Mouse (Mus musculus) ES-Bruce4 (cell line): ENCODE data around the gene Vapa. TPM values are rescaled to one million over a fixed set of nuclear protein-coding genes. Genes with fewer than 3 reads are reported as not detected.
"Not testable (repeated sequence)": the region's sequence is repeated elsewhere in the genome, so short reads cannot be mapped to it uniquely, and the experiment has no call there.

ENCODE experiments used
- H3K27ac ChIP-seq: 2 replicates; pipeline ENCODE4 v1.5.1; 2012; ENCODE audit warnings: low read length, inconsistent platforms; ENCODE audit not compliant: insufficient read depth
- H3K27me3 ChIP-seq: 2 replicates; pipeline ENCODE4 v1.6.1; 2012; ENCODE audit warnings: mild to moderate bottlenecking, low read length, inconsistent platforms; ENCODE audit not compliant: control insufficient read depth, poor library complexity, insufficient read depth, severe bottlenecking
- H3K36me3 ChIP-seq: 2 replicates; pipeline ENCODE4 v1.6.1; 2012; ENCODE audit warnings: inconsistent platforms, mild to moderate bottlenecking, low read length, moderate library complexity; ENCODE audit not compliant: control insufficient read depth, poor library complexity, insufficient read depth, severe bottlenecking
- H3K4me1 ChIP-seq: one replicate; pipeline ENCODE4 v1.8.1; 2011; ENCODE audit warnings: low read length; ENCODE audit not compliant: control insufficient read depth, insufficient read depth
- H3K4me3 ChIP-seq: 2 replicates; pipeline ENCODE4 v1.5.1; 2011; ENCODE audit warnings: low read depth, mild to moderate bottlenecking, low read length
- H3K9ac ChIP-seq: 2 replicates; pipeline ENCODE4 v1.6.1; 2012; ENCODE audit warnings: low read depth, mild to moderate bottlenecking, inconsistent platforms; ENCODE audit not compliant: poor library complexity, severe bottlenecking
- H3K9me3 ChIP-seq: replicated peaks from 2 replicates; pipeline ENCODE4 v1.6.1; 2012; ENCODE audit warnings: mild to moderate bottlenecking, low read length, inconsistent platforms; ENCODE audit not compliant: control insufficient read depth, poor library complexity, insufficient read depth, severe bottlenecking
- CTCF ChIP-seq: IDR thresholded peaks from one replicate; pipeline ENCODE4 v1.8.1; 2011; ENCODE audit warnings: low read depth, low read length
- EP300 ChIP-seq: IDR thresholded peaks from 2 replicates; pipeline ENCODE4 v1.6.1; 2011; ENCODE audit warnings: low read depth, low read length; ENCODE audit not compliant: insufficient read depth
- POLR2A ChIP-seq: IDR thresholded peaks from one replicate; pipeline ENCODE4 v1.8.1; 2011; ENCODE audit warnings: low read length; ENCODE audit not compliant: insufficient read depth
- polyA plus RNA-seq: library from polyadenylated mRNA; stranded (reverse); fragments of >200 nt; gene quantifications from 2 replicates; pipeline ENCODE4 v1.2.4, GENCODE M21; 2011; ENCODE audit warnings: low read depth; ENCODE audit not compliant: missing spikeins, insufficient read depth, insufficient read length

Vapa gene
- polyA plus RNA-seq, 1 experiment: 311 TPM

- Histone ChIP-seq H3K27me3 (no peaks in the 10 kb centered on the region), H3K36me3 (no peaks in the 10 kb centered on the region), H3K4me1 (no peaks in the 10 kb centered on the region), H3K4me3 (no peak overlapping the region), H3K9me3 (no peaks in the 10 kb centered on the region), H3K9ac (no peak overlapping the region), H3K27ac (no peak overlapping the region)
- no peak for TF ChIP-seq EP300
- no peak for TF ChIP-seq POLR2A
- no peak for TF ChIP-seq CTCF
Observed at GRCm38 (mm10) chr17:65629943-65630342, 16.6 kb upstream of the Vapa start.

GRCm38 (mm10) chr17:65628823-65629532 is 15.6 kb upstream of the Vapa start:
- H3K4me3 ChIP-seq, H3K9ac ChIP-seq, H3K9me3 ChIP-seq, H3K27me3 ChIP-seq, H3K4me1 ChIP-seq, H3K27ac ChIP-seq, H3K36me3 ChIP-seq: not testable (repeated sequence)

- Histone ChIP-seq H3K9me3 (no peaks in the 10 kb centered on the region), H3K4me1 (no peaks in the 10 kb centered on the region), H3K4me3 (no peak overlapping the region), H3K27ac (no peak overlapping the region), H3K27me3 (no peaks in the 10 kb centered on the region), H3K9ac (no peak overlapping the region), H3K36me3 (no peaks in the 10 kb centered on the region)
- TF ChIP-seq CTCF (no peak), EP300 (no peak), POLR2A (no peak)
Observed at GRCm38 (mm10) chr17:65626301-65626700, 12.9 kb upstream of the Vapa start.

GRCm38 (mm10) chr17:65625563-65625962 is 12.2 kb upstream of the Vapa start:
- Histone ChIP-seq H3K4me3 (no peak overlapping the region), H3K27me3 (no peaks in the 10 kb centered on the region), H3K9ac (no peak overlapping the region), H3K36me3 (no peaks in the 10 kb centered on the region), H3K4me1 (no peaks in the 10 kb centered on the region), H3K27ac (no peak overlapping the region), H3K9me3 (no peaks in the 10 kb centered on the region)
- TF ChIP-seq POLR2A (no peak), EP300 (no peak), CTCF (no peak)

GRCm38 (mm10) chr17:65623130-65623529 is 9.8 kb upstream of the Vapa start:
- H3K36me3 ChIP-seq: no peaks in the 10 kb centered on the region
- no peak overlapping the region for H3K27ac ChIP-seq
- no peak overlapping the region for H3K4me3 ChIP-seq
- H3K4me1 ChIP-seq: no peaks in the 10 kb centered on the region
- no peaks in the 10 kb centered on the region for H3K9me3 ChIP-seq
- H3K9ac ChIP-seq: no peak overlapping the region
- no peaks in the 10 kb centered on the region for H3K27me3 ChIP-seq
- TF ChIP-seq POLR2A (no peak), EP300 (no peak), CTCF (no peak)

- H3K36me3 ChIP-seq: no peaks in the 10 kb centered on the region
- no peak overlapping the region for H3K27ac ChIP-seq
- TF ChIP-seq POLR2A (no peak), EP300 (no peak)
- H3K4me1 ChIP-seq: no peaks in the 10 kb centered on the region
- no peaks in the 10 kb centered on the region for H3K9me3 ChIP-seq
- H3K4me3 ChIP-seq: no peak overlapping the region
- H3K9ac ChIP-seq: no peak overlapping the region
- H3K27me3 ChIP-seq: no peaks in the 10 kb centered on the region; the same call in 1 of the 2 replicates
Observed at GRCm38 (mm10) chr17:65618431-65618830, 5.1 kb upstream of the Vapa start.
